Mouse (Mus musculus): Measurements from ENCODE around the gene Cpsf4. TPM values are rescaled to one million over a fixed set of nuclear protein-coding genes. Genes with fewer than 3 reads are reported as not detected.
A peak's percentile ranks its signal among the peaks of the same experiment; 100 is the strongest.

Cpsf4 gene
- polyA plus RNA-seq, 1 experiment from 2014 or later: 57.7 TPM

DNA sequence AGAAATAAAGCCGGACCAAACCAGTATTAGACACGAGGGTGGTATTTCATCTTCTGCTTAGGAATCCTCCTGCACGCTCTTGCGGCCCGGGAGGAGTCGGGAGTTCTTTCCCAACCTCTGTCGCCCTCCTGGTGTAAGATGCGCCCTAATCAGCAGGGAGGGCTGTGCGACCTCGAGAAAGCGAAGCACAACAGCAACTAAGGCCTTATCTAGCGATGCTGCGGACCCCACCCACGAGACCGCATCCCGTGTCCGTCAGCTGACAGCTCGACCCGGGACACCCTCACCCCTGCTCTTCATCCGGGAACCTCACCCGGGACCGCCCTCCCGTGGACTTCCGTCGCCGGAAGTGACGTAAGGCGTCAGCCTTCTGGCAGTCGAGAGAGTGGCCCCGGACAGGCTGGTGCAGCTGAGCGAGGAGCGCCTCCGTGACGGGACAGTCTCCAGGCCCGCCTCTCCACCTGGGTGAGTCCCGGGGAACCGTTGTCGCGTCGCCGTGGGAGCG, 64.4 kb downstream of the Cpsf4 start, which contains the start of gene Zfp655:
Zfp655 (plus strand) TSS at position 349 of the 505 bp plus-strand sequence.
- peak; percentile 98 for ATAC-seq (replicated peaks)
- no peaks in the 10 kb centered on the region for H3K9me3 ChIP-seq
- H3K27me3 ChIP-seq (replicated peaks): no peaks in the 10 kb centered on the region
- H3K4me2 ChIP-seq: peak within 1 kb of the TSS; percentile 88
- peak within 1 kb of the TSS; percentile 94 for H3K27ac ChIP-seq
- H3K36me3 ChIP-seq (replicated peaks): peaks cover 22% of the 10 kb centered on the region
- H3K4me3 ChIP-seq: peak within 1 kb of the TSS; percentile 98
- peaks cover 23% of the 10 kb centered on the region for H3K4me1 ChIP-seq
- 0% methylated on average over 42 of the region's 42 CpGs for WGBS
- peak within 1 kb of the TSS; percentile 95 for H3K9ac ChIP-seq

Other genes with a start within 250 kb of the Cpsf4 start
- 38.5 and 44.2 TPM in 2 replicates for gene Smurf1, start 201.4 kb upstream of the Cpsf4 start, polyA plus RNA-seq (2015; fragmentation: Nextera tagmentation; extraction: Ambion mirVana)
- gene Gm4871, start 134.5 kb upstream of the Cpsf4 start, polyA plus RNA-seq (2015; fragmentation: Nextera tagmentation; extraction: Ambion mirVana): not detected in 2 replicates
- not detected in 2 replicates for gene 1700018F24Rik, start 124.2 kb upstream of the Cpsf4 start, polyA plus RNA-seq (2015; fragmentation: Nextera tagmentation; extraction: Ambion mirVana)
- 251 and 263 TPM in 2 replicates for gene Arpc1a, start 83.4 kb upstream of the Cpsf4 start, polyA plus RNA-seq (2015; fragmentation: Nextera tagmentation; extraction: Ambion mirVana)
- not detected in 2 replicates for gene Kpna7, start 83.2 kb upstream of the Cpsf4 start, polyA plus RNA-seq (2015; fragmentation: Nextera tagmentation; extraction: Ambion mirVana)
- gene Arpc1b, start 53.0 kb upstream of the Cpsf4 start, polyA plus RNA-seq (2015; fragmentation: Nextera tagmentation; extraction: Ambion mirVana): 59.5 and 73.1 TPM in 2 replicates
- 102 and 117 TPM in 2 replicates for gene Pdap1, start 27.0 kb upstream of the Cpsf4 start, polyA plus RNA-seq (2015; fragmentation: Nextera tagmentation; extraction: Ambion mirVana)
- 175 and 176 TPM in 2 replicates for gene Bud31, start 26.9 kb upstream of the Cpsf4 start, polyA plus RNA-seq (2015; fragmentation: Nextera tagmentation; extraction: Ambion mirVana)
- 25.0 and 26.5 TPM in 2 replicates for gene Ptcd1, start 105 bp upstream of the Cpsf4 start, polyA plus RNA-seq (2015; fragmentation: Nextera tagmentation; extraction: Ambion mirVana)
- gene Atp5j2, start 24.8 kb downstream of the Cpsf4 start, polyA plus RNA-seq (2015; fragmentation: Nextera tagmentation; extraction: Ambion mirVana): 604 and 630 TPM in 2 replicates
- gene Zkscan14, start 34.7 kb downstream of the Cpsf4 start, polyA plus RNA-seq (2015; fragmentation: Nextera tagmentation; extraction: Ambion mirVana): 15.7 and 17.0 TPM in 2 replicates
- gene Zkscan5, start 37.3 kb downstream of the Cpsf4 start, polyA plus RNA-seq (2015; fragmentation: Nextera tagmentation; extraction: Ambion mirVana): 16.2 and 17.2 TPM in 2 replicates
- 31.4 and 34.1 TPM in 2 replicates for gene Zfp655, start 64.5 kb downstream of the Cpsf4 start, polyA plus RNA-seq (2015; fragmentation: Nextera tagmentation; extraction: Ambion mirVana)
- gene Zscan25, start 113.3 kb downstream of the Cpsf4 start, polyA plus RNA-seq (2015; fragmentation: Nextera tagmentation; extraction: Ambion mirVana): 0.43 and 1.2 TPM in 2 replicates
- gene Cyp3a57, start 178.1 kb downstream of the Cpsf4 start, polyA plus RNA-seq (2015; fragmentation: Nextera tagmentation; extraction: Ambion mirVana): not detected in 2 replicates